Mouse (Mus musculus): ENCODE data around the gene Snx29. TPM values are rescaled to one million over a fixed set of nuclear protein-coding genes. Genes with fewer than 3 reads are reported as not detected.

Snx29 gene
- total RNA-seq, 2 experiments from 2014 or later = 21.1 to 22.8 TPM

GRCm38 (mm10) chr16:11691487-11692200 lies 368.9 kb downstream of the Snx29 start:
- no peak for DNase-seq (ENCODE audit: extremely low spot score in 1 of 2, low spot score in 2 of 2)
- Histone ChIP-seq H3K27ac (peak overlapping the region; percentile 34), H3K4me3 (no peak overlapping the region)
- intact Hi-C loops (cut with DNase I) = loop anchor here (5.0 to 10.0 kb wide), 2 partner anchors 109 to 503 kb away; no protein-coding TSS in a partner anchor
- no peak; the same call in 1 of the 2 replicates for TF ChIP-seq CTCF (IDR thresholded peaks at IDR 0.05)

DNA sequence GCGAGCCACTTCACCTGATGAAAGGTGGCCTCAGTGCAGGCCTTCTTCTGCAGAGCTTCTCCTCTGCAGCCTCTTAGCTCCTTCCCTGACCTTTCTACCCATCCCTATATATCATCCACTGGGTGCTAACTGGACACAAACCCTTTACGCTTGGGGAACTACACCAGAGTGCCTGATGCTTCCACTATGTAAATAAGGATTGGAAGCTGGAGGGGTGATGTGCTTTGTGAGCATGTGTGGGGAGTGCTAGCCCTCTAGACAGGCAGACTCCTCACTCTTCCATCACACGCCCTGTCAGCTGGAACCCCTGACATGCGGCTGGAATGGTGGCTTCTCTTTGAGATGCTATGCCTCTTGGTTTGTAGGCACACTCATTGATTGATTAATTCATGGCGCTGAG lies 370.0 kb downstream of the Snx29 start:
- intact Hi-C loops (cut with DNase I) = loop anchor here (5.0 to 10.0 kb wide), 2 partner anchors 110 to 502 kb away; no protein-coding TSS in a partner anchor
- Histone ChIP-seq H3K4me3 (no peak overlapping the region), H3K27ac (no peak overlapping the region)
- no peak for DNase-seq (ENCODE audit: extremely low spot score in 1 of 2, low spot score in 2 of 2)
- no peak for TF ChIP-seq CTCF (IDR thresholded peaks at IDR 0.05)

DNA sequence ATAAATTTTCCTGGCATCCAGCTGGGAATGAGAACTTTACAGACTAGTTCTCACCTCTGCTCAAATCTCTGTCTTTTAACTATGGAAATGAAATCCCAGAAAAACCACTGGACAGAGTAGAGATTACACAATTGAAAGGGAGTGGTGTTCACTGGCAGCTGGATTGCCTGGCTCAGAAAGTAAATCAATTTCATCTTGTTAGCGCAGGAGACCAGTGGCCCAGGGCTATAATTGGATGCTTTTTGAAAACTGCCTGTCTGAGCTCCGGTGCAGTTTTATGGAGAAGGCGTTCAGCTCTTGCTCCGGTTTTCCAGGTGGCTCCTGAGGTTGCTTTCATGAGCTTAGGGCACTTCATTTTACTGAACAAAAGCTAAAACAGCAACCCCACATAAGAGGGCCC lies 371.7 kb downstream of the Snx29 start:
- TF ChIP-seq CTCF (IDR thresholded peaks at IDR 0.05) = no peak
- no peak overlapping the region for H3K4me3 ChIP-seq
- no peak for DNase-seq (ENCODE audit: extremely low spot score in 1 of 2, low spot score in 2 of 2)
- no peak overlapping the region for H3K27ac ChIP-seq
- intact Hi-C loops (cut with DNase I) = loop anchor here (5.0 to 10.0 kb wide), 2 partner anchors 112 to 500 kb away; no protein-coding TSS in a partner anchor

DNA sequence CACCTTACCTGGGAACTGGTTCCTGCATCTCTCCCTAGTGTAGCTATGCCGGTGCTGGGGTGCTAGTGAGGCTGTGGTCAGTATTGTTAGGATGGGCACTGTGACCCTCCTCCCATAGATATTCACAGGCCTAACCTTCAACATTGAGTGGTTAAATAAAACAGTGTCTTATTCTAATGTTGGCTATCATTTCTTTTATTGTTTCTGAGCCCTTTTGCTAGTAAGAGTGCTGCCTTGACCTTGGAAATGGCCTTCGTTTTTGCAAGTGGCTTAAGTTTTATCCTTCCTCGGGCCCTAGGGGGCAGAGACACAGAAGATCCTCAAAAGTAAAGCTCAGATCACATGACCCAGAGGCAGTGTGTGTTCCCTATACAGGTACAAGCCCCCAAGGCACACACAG lies 374.1 kb downstream of the Snx29 start:
- no peak for TF ChIP-seq CTCF (IDR thresholded peaks at IDR 0.05)
- DNase-seq (ENCODE audit: extremely low spot score in 1 of 2, low spot score in 2 of 2) = no peak
- no peak overlapping the region for H3K4me3 ChIP-seq
- intact Hi-C loops (cut with DNase I) = loop anchor here (5.0 to 10.0 kb wide), 3 partner anchors 241 to 498 kb away; no protein-coding TSS in a partner anchor
- no peak overlapping the region for H3K27ac ChIP-seq

DNA sequence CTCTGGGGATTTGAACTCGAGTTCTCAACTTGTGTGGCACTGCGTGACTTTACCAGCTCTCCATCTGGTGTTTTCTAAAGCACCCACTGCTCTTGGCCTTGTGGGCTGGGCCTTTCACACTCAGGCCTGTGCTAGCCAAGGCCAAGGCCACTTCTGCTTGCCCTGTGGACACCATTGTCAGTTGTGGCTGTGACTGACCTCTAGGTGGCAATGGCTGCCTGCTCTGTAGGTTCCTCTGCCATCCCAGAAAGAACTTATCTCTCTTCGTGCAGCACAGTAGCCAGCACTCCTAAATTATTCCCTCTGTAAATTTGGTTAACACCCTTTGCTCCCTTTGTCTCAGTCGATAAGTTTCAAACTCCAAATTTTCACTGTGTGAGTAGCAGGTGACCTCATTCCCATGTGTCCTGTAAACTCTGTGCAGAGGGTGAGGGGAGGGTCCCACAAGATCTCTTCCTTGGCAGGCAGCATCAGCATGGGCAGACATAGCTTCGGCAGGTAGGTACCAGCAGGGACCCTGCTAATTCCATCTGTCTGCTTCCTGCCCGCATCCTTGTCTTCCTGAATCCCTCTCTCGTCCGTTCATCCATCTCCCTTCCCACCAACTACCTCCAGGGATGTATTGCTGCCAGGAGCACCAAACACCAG lies 375.1 kb downstream of the Snx29 start:
- Histone ChIP-seq H3K27ac (no peak overlapping the region), H3K4me3 (no peak overlapping the region)
- peak; percentile 69 for TF ChIP-seq CTCF (IDR thresholded peaks at IDR 0.05)
- DNase-seq (ENCODE audit: extremely low spot score in 1 of 2, low spot score in 2 of 2) = peak; percentile 35 to 38
- intact Hi-C loops (cut with DNase I) = loop anchor here (5.0 to 10.0 kb wide), 3 partner anchors 239 to 497 kb away; no protein-coding TSS in a partner anchor

GRCm38 (mm10) chr16:11701579-11701978 lies 378.9 kb downstream of the Snx29 start:
- no peak for DNase-seq (ENCODE audit: extremely low spot score in 1 of 2, low spot score in 2 of 2)
- Histone ChIP-seq H3K4me3 (no peak overlapping the region), H3K27ac (no peak overlapping the region)
- intact Hi-C loops (cut with DNase I) = no loop called here
- no peak for TF ChIP-seq CTCF (IDR thresholded peaks at IDR 0.05)

DNA sequence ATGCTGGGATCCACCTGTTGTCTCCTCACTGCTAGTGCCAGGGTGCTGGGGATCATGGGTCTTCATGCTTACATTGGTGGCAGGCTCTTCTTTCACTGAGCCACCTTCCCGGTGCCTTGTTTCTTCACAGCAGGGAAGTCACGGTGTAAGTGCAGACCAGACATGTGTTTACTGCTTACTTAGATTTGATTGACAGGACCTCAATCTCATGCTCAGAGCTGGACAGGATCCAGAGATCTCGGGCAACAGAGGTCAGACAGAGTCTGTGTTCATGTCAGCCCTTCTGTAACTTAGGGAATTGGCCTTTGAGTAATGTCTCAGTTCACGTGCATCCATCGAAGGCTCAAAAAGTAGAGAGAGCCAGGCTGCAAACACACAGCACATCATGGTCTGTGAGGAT lies 381.4 kb downstream of the Snx29 start:
- Histone ChIP-seq H3K27ac (no peak overlapping the region), H3K4me3 (no peak overlapping the region)
- no peak for DNase-seq (ENCODE audit: extremely low spot score in 1 of 2, low spot score in 2 of 2)
- intact Hi-C loops (cut with DNase I) = no loop called here
- TF ChIP-seq CTCF (IDR thresholded peaks at IDR 0.05) = no peak

DNA sequence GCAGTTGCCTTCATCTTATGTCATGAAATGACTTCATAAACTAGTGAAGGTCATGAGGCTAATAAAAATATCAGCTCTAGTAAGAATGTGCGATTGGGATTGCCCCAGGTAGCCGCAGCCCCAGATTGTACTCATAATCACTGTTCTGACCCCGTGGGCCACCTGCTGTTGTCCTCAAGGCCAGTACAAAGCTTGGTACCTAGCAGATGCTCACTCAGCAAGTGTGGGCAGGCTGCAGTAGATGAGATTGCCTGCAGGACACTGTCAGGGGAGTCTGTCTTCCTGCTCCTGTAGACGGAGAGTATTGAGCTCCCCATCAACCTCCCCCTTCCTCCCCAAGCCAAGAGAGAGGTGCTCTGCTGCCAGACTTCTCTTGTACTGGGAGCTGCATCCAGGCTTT lies 382.7 kb downstream of the Snx29 start:
- intact Hi-C loops (cut with DNase I) = no loop called here
- DNase-seq (ENCODE audit: extremely low spot score in 1 of 2, low spot score in 2 of 2) = no peak
- no peak for TF ChIP-seq CTCF (IDR thresholded peaks at IDR 0.05)
- Histone ChIP-seq H3K4me3 (no peak overlapping the region), H3K27ac (no peak overlapping the region)

- TF ChIP-seq CTCF (IDR thresholded peaks at IDR 0.05) = no peak
- intact Hi-C loops (cut with DNase I) = no loop called here
- no peak overlapping the region for H3K4me3 ChIP-seq
- no peak for DNase-seq (ENCODE audit: extremely low spot score in 1 of 2, low spot score in 2 of 2)
- no peak overlapping the region for H3K27ac ChIP-seq
These were observed 385.4 kb downstream of the Snx29 start for GRCm38 (mm10) chr16:11708097-11708496.

GRCm38 (mm10) chr16:11709382-11709781 lies 386.7 kb downstream of the Snx29 start:
- no peak for TF ChIP-seq CTCF (IDR thresholded peaks at IDR 0.05)
- DNase-seq (ENCODE audit: extremely low spot score in 1 of 2, low spot score in 2 of 2) = no peak
- Histone ChIP-seq H3K27ac (no peak overlapping the region), H3K4me3 (no peak overlapping the region)
- intact Hi-C loops (cut with DNase I) = no loop called here

- intact Hi-C loops (cut with DNase I) = no loop called here
- Histone ChIP-seq H3K27ac (no peak overlapping the region), H3K4me3 (no peak overlapping the region)
- no peak for TF ChIP-seq CTCF (IDR thresholded peaks at IDR 0.05)
- no peak for DNase-seq (ENCODE audit: extremely low spot score in 1 of 2, low spot score in 2 of 2)
These were observed 387.4 kb downstream of the Snx29 start for GRCm38 (mm10) chr16:11709999-11710667.

DNA sequence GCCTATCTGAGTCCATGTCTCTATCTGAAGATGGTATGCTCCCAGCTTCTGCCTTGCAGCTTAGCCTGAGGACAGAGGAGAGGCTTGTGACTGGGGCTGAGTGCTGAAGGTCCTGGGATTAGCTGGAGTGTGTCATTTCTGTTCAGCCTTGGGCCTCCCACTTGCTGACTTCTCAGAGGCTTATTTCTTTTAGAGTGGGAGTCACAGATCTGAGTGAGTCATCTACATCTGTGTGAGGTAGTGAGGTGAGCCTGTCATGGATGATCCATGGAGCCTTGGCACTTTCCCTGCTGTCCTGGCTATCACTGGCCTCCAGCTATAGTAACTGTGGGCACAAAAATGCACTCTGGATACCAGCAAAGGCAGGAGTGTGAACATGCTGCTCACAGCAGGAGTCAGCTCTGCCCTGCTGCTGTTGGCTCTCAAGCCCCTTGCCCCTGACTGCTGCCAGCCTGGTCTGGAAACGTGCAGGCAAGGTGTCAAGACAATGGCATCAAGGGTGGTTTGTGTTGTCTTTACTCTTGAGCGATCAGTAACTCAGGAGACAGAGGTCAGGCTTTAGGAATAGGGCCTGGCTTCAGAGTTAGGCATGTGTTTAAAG lies 390.7 kb downstream of the Snx29 start:
- no peak for DNase-seq (ENCODE audit: extremely low spot score in 1 of 2, low spot score in 2 of 2)
- no peak overlapping the region for H3K4me3 ChIP-seq
- no peak for TF ChIP-seq CTCF (IDR thresholded peaks at IDR 0.05)
- H3K27ac ChIP-seq = no peak overlapping the region
- intact Hi-C loops (cut with DNase I) = no loop called here
